Mouse (Mus musculus) lung, embryonic 15.5 days (tissue): ENCODE data around the gene Emilin3. TPM values are rescaled to one million over a fixed set of nuclear protein-coding genes. Genes with fewer than 3 reads are reported as not detected.

Source experiments
- ATAC-seq: fragments of 200-750 bp; cut with Nextera tagmentation; 2 replicates; pipeline ENCODE4 v1.8.0; 2017; ENCODE audit warnings: moderate number of reproducible peaks, borderline replicate concordance; ENCODE audit not compliant: low FRiP score, low TSS enrichment; ENCODE audit errors: extremely low read depth
- H3K27ac ChIP-seq: fragments of 300-500 bp; sonication (generic); 2 replicates; pipeline ENCODE4 v1.5.1; 2015; ENCODE audit warnings: moderate library complexity, mild to moderate bottlenecking, inconsistent platforms
- H3K27me3 ChIP-seq: fragments of 300-500 bp; sonication (generic); 2 replicates; pipeline ENCODE4 v1.6.1; 2015; ENCODE audit warnings: inconsistent platforms
- H3K36me3 ChIP-seq: fragments of 300-500 bp; sonication (generic); 2 replicates; pipeline ENCODE4 v1.6.1; 2015; ENCODE audit warnings: inconsistent platforms
- H3K4me1 ChIP-seq: fragments of 300-500 bp; sonication (generic); 2 replicates; pipeline ENCODE4 v1.6.1; 2015; ENCODE audit warnings: inconsistent platforms
- H3K4me2 ChIP-seq: fragments of 300-500 bp; sonication (generic); 2 replicates; pipeline ENCODE4 v1.6.1; 2015; ENCODE audit warnings: inconsistent platforms, mild to moderate bottlenecking, moderate library complexity
- H3K4me3 ChIP-seq: fragments of 300-500 bp; sonication (generic); 2 replicates; pipeline ENCODE4 v1.5.1; 2015; ENCODE audit warnings: mild to moderate bottlenecking, inconsistent platforms
- H3K9ac ChIP-seq: fragments of 300-500 bp; sonication (generic); 2 replicates; pipeline ENCODE4 v1.6.1; 2015; ENCODE audit warnings: inconsistent platforms
- H3K9me3 ChIP-seq: fragments of 300-500 bp; sonication (generic); 2 replicates; pipeline ENCODE4 v1.6.1; 2016; ENCODE audit warnings: inconsistent platforms
- WGBS: fragments of 180-500 bp; shearing (Covaris S2); methylation state at CpG from one replicate; pipeline ENCODE4 v1.1.7; 2015; 5-methylcytosine and 5-hydroxymethylcytosine counted together
- polyA plus RNA-seq: library from polyadenylated mRNA; unstranded; fragments of >200 nt; fragmentation: Nextera tagmentation; extraction: Ambion mirVana; gene quantifications from 2 replicates; pipeline ENCODE4 v1.2.1, GENCODE M21; 2015

Gene Emilin3
- polyA plus RNA-seq, 1 experiment from 2014 or later, result 11.7 TPM

DNA sequence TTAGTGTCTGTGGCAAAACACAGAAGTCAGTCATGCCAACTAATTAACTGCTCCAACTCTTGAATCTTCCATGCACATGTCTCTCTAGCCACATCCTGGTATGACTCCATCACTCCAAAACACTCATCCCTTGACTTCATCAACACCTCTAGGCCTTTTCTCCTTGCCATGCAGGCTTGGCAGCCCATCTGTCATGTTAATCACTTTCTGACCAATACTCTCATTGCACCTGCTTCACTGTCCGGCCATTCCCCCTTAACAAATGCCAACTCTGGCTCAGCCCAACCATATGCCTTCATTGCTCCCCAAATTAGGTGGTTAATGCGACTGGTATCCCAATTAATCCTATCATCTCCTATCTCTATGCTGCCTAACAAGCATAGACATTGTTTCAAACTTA, 46.9 kb downstream of the Emilin3 start:
- Histone ChIP-seq H3K4me2 (no peak overlapping the region), H3K9ac (no peak overlapping the region), H3K27ac (no peak overlapping the region), H3K36me3 (no peaks in the 10 kb centered on the region), H3K4me1 (no peaks in the 10 kb centered on the region), H3K27me3 (no peaks in the 10 kb centered on the region), H3K9me3 (no peaks in the 10 kb centered on the region), H3K4me3 (no peak overlapping the region)
- ATAC-seq, result no peak
- 79% methylated on average over 2 of the region's 2 CpGs for WGBS

DNA sequence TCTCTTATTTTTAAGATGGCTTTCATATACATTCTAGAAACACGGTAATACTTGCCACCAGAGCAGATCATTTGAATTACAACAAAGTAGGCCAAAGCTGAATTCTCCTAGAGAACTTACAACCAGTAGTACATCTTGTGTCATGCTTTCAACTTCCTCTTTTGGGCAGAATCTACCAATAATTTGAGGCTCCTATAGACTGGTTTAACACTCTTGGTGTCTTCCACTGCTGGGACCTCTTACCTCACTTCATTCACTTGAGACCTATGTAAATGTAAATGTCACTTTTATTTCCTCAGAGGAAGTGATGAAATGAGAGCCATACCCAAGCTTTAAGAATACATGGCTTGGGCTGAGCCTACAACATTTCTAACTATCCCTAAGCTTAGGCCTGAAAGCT, 48.0 kb downstream of the Emilin3 start:
- H3K4me1 ChIP-seq, result no peaks in the 10 kb centered on the region
- 82% methylated on average over 1 of the region's 1 CpGs for WGBS
- H3K4me2 ChIP-seq, result no peak overlapping the region
- H3K4me3 ChIP-seq, result no peak overlapping the region
- H3K27ac ChIP-seq, result no peak overlapping the region
- no peak overlapping the region for H3K9ac ChIP-seq
- no peaks in the 10 kb centered on the region for H3K36me3 ChIP-seq
- H3K27me3 ChIP-seq, result no peaks in the 10 kb centered on the region
- ATAC-seq, result no peak
- H3K9me3 ChIP-seq, result no peaks in the 10 kb centered on the region

DNA sequence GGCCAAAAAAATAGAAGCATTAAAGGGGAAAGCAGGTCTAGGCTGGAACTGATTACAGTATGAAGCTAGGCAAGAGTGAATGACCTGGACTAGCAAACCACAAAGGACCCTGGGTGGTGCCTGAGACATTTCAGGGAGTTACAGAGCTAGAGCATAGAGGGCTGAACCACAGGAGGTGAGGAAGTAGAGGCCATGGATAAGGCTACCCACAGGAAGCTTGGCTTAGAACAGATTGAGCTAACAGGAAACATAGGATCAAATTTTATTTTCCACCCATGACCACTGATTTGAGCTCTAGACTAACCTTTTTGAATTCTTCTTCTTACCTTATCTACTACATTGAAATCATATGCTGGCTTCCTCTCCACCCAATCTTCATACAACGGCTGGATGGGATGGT, 51.8 kb downstream of the Emilin3 start:
- Histone ChIP-seq H3K27me3 (no peaks in the 10 kb centered on the region), H3K4me3 (no peak overlapping the region), H3K9me3 (no peaks in the 10 kb centered on the region), H3K4me2 (no peak overlapping the region), H3K9ac (no peak overlapping the region), H3K27ac (no peak overlapping the region), H3K4me1 (no peaks in the 10 kb centered on the region), H3K36me3 (no peaks in the 10 kb centered on the region)
- WGBS, result 56% methylated on average over 1 of the region's 1 CpGs
- ATAC-seq, result no peak

Other genes with a start within 250 kb of the Emilin3 start
- gene Plcg1, start 181.0 kb downstream of the Emilin3 start, polyA plus RNA-seq, result 51.4 and 53.3 TPM in 2 replicates
- 11.5 and 12.1 TPM in 2 replicates for gene Zhx3, start 39.3 kb downstream of the Emilin3 start, polyA plus RNA-seq
- 3.2 and 3.6 TPM in 2 replicates for gene Lpin3, start 31.7 kb downstream of the Emilin3 start, polyA plus RNA-seq
- 28.7 and 32.8 TPM in 2 replicates for gene Chd6, start 196.7 kb upstream of the Emilin3 start, polyA plus RNA-seq